ENCODE assay signal across 14 mouse cellular contexts in genomic region chr8:24220222-24220621, GRCm38 (mm10).
DNase-seq lines count a peak whose midpoint lies in the region; ATAC-seq lines count a peak whose summit lies in the region.
"Had no signal": no experiment of that assay in that cellular context is flagged by ENCODE, and none has a peak within 500 bp of the region (broad histone marks: within the 10 kb centered on the region; RNA-seq: fewer than 3 reads in every experiment).

No protein-coding gene starts in this region.

- H3K27ac ChIP-seq in stomach, embryonic 15.5 days = no peak overlapping the region
- H3K27ac ChIP-seq: embryonic facial prominence, embryonic 13.5 days; liver, embryonic 13.5 days had no signal

- peak; percentile 65 for ATAC-seq in frontal cortex, adult (ENCODE audit: low TSS enrichment)
- no peak for ATAC-seq in stomach, embryonic 15.5 days (ENCODE audit: insufficient read depth, low FRiP score, low read depth)
- ATAC-seq in granulocyte monocyte progenitor cell, adult 5-6 weeks (replicated peaks; ENCODE audit: poor library complexity, severe bottlenecking) = no peak
- ATAC-seq: intestine, postnatal 0 days had no signal

- intact Hi-C loops in left cerebral cortex, postnatal 14 days (cut with DNase I) = no loop called here

- no peak overlapping the region for H3K4me3 ChIP-seq in stomach, embryonic 15.5 days (replicated peaks)
- H3K4me3 ChIP-seq: embryonic facial prominence, embryonic 13.5 days; liver, embryonic 13.5 days; megakaryocyte, embryonic 14.5 days had no signal

- H3K36me3 ChIP-seq in stomach, embryonic 15.5 days = no peaks in the 10 kb centered on the region
- H3K36me3 ChIP-seq: embryonic facial prominence, embryonic 13.5 days; liver, embryonic 13.5 days had no signal

- no peaks in the 10 kb centered on the region for H3K27me3 ChIP-seq in stomach, embryonic 15.5 days (replicated peaks)
- H3K27me3 ChIP-seq: embryonic facial prominence, embryonic 13.5 days; liver, embryonic 13.5 days; megakaryocyte, embryonic 14.5 days had no signal

- no peak for DNase-seq in frontal cortex, postnatal 25 days (ENCODE audit: low spot score in 2 of 2)
- peak; percentile 52 for DNase-seq in layer of hippocampus, adult 9-11 months
- no peak for DNase-seq in layer of hippocampus, postnatal 25 days (ENCODE audit: extremely low spot score in 1 of 2, low spot score in 1 of 2)
- DNase-seq in left cerebral cortex, postnatal 14 days (ENCODE audit: low spot score in 2 of 2) = peak; percentile 45 to 56
- no peak for DNase-seq in adrenal gland, adult 8-10 months
- DNase-seq: cerebellum, adult 11 months; gastrocnemius, postnatal 25 days; liver, embryonic 13.5 days had no signal

- peak overlapping the region; percentile 1; the same call in 1 of the 2 replicates for H3K4me2 ChIP-seq in stomach, embryonic 15.5 days
- H3K4me2 ChIP-seq: embryonic facial prominence, embryonic 13.5 days; liver, embryonic 13.5 days had no signal

- no peaks in the 10 kb centered on the region for H3K9me3 ChIP-seq in stomach, embryonic 15.5 days
- H3K9me3 ChIP-seq: embryonic facial prominence, embryonic 13.5 days; liver, embryonic 13.5 days had no signal

- 45% methylated on average over 8 of the region's 8 CpGs for WGBS in stomach, embryonic 15.5 days

- H3K4me1 ChIP-seq in stomach, embryonic 15.5 days = no peaks in the 10 kb centered on the region
- H3K4me1 ChIP-seq: liver, embryonic 13.5 days; megakaryocyte, embryonic 14.5 days had no signal

- no peak overlapping the region for H3K9ac ChIP-seq in stomach, embryonic 15.5 days
- H3K9ac ChIP-seq: embryonic facial prominence, embryonic 13.5 days; liver, embryonic 13.5 days had no signal

Comparison
In these comparisons a context has a peak if more than half of its experiments do, and no peak if none do; other contexts are left out.
1. DNase-seq: peak in layer of hippocampus, adult 9-11 months (single experiment) and left cerebral cortex, postnatal 14 days (2 of 2); none in frontal cortex, postnatal 25 days (0 of 2), layer of hippocampus, postnatal 25 days (0 of 2) and adrenal gland, adult 8-10 months (single experiment).